Mouse (Mus musculus) embryonic facial prominence, embryonic 13.5 days (tissue): ENCODE data around the gene Map1lc3b. TPM values are rescaled to one million over a fixed set of nuclear protein-coding genes. Genes with fewer than 3 reads are reported as not detected.

Experiments
- ATAC-seq: fragments of 200-750 bp; cut with Nextera tagmentation; 2 replicates; pipeline ENCODE4 v1.8.0; 2017; ENCODE audit warnings: low read depth; ENCODE audit not compliant: insufficient number of reproducible peaks, insufficient read depth, low FRiP score, low TSS enrichment
- H3K27ac ChIP-seq: fragments of 300-500 bp; sonication (generic); 2 replicates; pipeline ENCODE4 v1.5.1; 2015; ENCODE audit warnings: moderate library complexity, mild to moderate bottlenecking, inconsistent platforms
- H3K27me3 ChIP-seq: fragments of 300-500 bp; sonication (generic); 2 replicates; pipeline ENCODE4 v1.6.1; 2015; ENCODE audit warnings: mild to moderate bottlenecking, inconsistent platforms
- H3K36me3 ChIP-seq: fragments of 300-500 bp; sonication (generic); 2 replicates; pipeline ENCODE4 v1.6.1; 2015; ENCODE audit warnings: mild to moderate bottlenecking, inconsistent platforms
- H3K4me1 ChIP-seq: fragments of 300-500 bp; sonication (generic); 2 replicates; pipeline ENCODE4 v1.6.1; 2015; ENCODE audit warnings: inconsistent platforms
- H3K4me2 ChIP-seq: fragments of 300-500 bp; sonication (generic); 2 replicates; pipeline ENCODE4 v1.6.1; 2015; ENCODE audit warnings: moderate library complexity, mild to moderate bottlenecking, inconsistent platforms
- H3K4me3 ChIP-seq: fragments of 300-500 bp; sonication (generic); 2 replicates; pipeline ENCODE4 v1.5.1; 2015; ENCODE audit warnings: mild to moderate bottlenecking, inconsistent platforms
- H3K9ac ChIP-seq: fragments of 300-500 bp; sonication (generic); 2 replicates; pipeline ENCODE4 v1.6.1; 2015; ENCODE audit warnings: mild to moderate bottlenecking, inconsistent platforms
- H3K9me3 ChIP-seq: fragments of 300-500 bp; sonication (generic); 2 replicates; pipeline ENCODE4 v1.6.1; 2016; ENCODE audit warnings: inconsistent platforms
- WGBS: fragments of 180-500 bp; shearing (Covaris S2); methylation state at CpG from one replicate; pipeline ENCODE4 v1.1.7; 2015; ENCODE audit warnings: mixed read lengths; 5-methylcytosine and 5-hydroxymethylcytosine counted together
- polyA plus RNA-seq: library from polyadenylated mRNA; unstranded; fragments of >200 nt; fragmentation: Nextera tagmentation; extraction: Ambion mirVana; gene quantifications from 2 replicates; pipeline ENCODE4 v1.2.1, GENCODE M21; 2015

The Map1lc3b gene
- polyA plus RNA-seq, 1 experiment from 2014 or later, result 206 TPM

- no peaks in the 10 kb centered on the region for H3K4me1 ChIP-seq
- no peaks in the 10 kb centered on the region for H3K27me3 ChIP-seq
- H3K36me3 ChIP-seq, result peaks cover 73% of the 10 kb centered on the region
- WGBS, result 90% methylated on average over 11 of the region's 11 CpGs
- H3K4me2 ChIP-seq, result no peak overlapping the region
- no peaks in the 10 kb centered on the region for H3K9me3 ChIP-seq
- H3K27ac ChIP-seq, result no peak overlapping the region
- no peak overlapping the region for H3K9ac ChIP-seq
- H3K4me3 ChIP-seq, result no peak overlapping the region
- no peak for ATAC-seq
Measured at GRCm38 (mm10) chr8:121557746-121558145, 32.4 kb upstream of the Map1lc3b start.

GRCm38 (mm10) chr8:121558538-121558937 is 31.6 kb upstream of the Map1lc3b start:
- Histone ChIP-seq H3K36me3 (peaks cover 68% of the 10 kb centered on the region), H3K9me3 (no peaks in the 10 kb centered on the region), H3K9ac (no peak overlapping the region), H3K4me1 (no peaks in the 10 kb centered on the region), H3K27me3 (no peaks in the 10 kb centered on the region), H3K27ac (no peak overlapping the region), H3K4me2 (no peak overlapping the region), H3K4me3 (no peak overlapping the region)
- ATAC-seq, result no peak
- 91% methylated on average over 16 of the region's 16 CpGs for WGBS

GRCm38 (mm10) chr8:121559801-121560200 is 30.4 kb upstream of the Map1lc3b start:
- H3K9me3 ChIP-seq, result no peaks in the 10 kb centered on the region

GRCm38 (mm10) chr8:121560432-121561100 is 29.6 kb upstream of the Map1lc3b start:
- H3K27ac ChIP-seq, result no peak overlapping the region
- WGBS, result 86% methylated on average over 7 of the region's 7 CpGs
- no peaks in the 10 kb centered on the region for H3K9me3 ChIP-seq
- H3K4me1 ChIP-seq, result no peaks in the 10 kb centered on the region
- no peak overlapping the region for H3K9ac ChIP-seq
- H3K4me2 ChIP-seq, result no peak overlapping the region
- peaks cover 66% of the 10 kb centered on the region for H3K36me3 ChIP-seq
- H3K27me3 ChIP-seq, result no peaks in the 10 kb centered on the region
- no peak overlapping the region for H3K4me3 ChIP-seq
- no peak for ATAC-seq

More at GRCm38 (mm10) chr8:121559801-121560200, 30.4 kb upstream of the Map1lc3b start:
- no peaks in the 10 kb centered on the region for H3K4me1 ChIP-seq
- no peak for ATAC-seq
- H3K4me2 ChIP-seq, result no peak overlapping the region
- H3K27ac ChIP-seq, result no peak overlapping the region
- WGBS, result 93% methylated on average over 12 of the region's 12 CpGs
- H3K9ac ChIP-seq, result no peak overlapping the region
- peaks cover 66% of the 10 kb centered on the region for H3K36me3 ChIP-seq
- no peaks in the 10 kb centered on the region for H3K27me3 ChIP-seq
- H3K4me3 ChIP-seq, result no peak overlapping the region

- H3K4me3 ChIP-seq, result no peak overlapping the region
- H3K4me2 ChIP-seq, result no peak overlapping the region
- H3K27ac ChIP-seq, result no peak overlapping the region
- H3K9me3 ChIP-seq, result no peaks in the 10 kb centered on the region
- no peak overlapping the region for H3K9ac ChIP-seq
- no peak for ATAC-seq
- H3K4me1 ChIP-seq, result no peaks in the 10 kb centered on the region
- WGBS, result 86% methylated on average over 16 of the region's 16 CpGs
- H3K36me3 ChIP-seq, result peaks cover 69% of the 10 kb centered on the region
- no peaks in the 10 kb centered on the region for H3K27me3 ChIP-seq
Measured at GRCm38 (mm10) chr8:121561636-121562345, 28.4 kb upstream of the Map1lc3b start.

- WGBS, result 77% methylated on average over 9 of the region's 9 CpGs
- H3K36me3 ChIP-seq, result peaks cover 65% of the 10 kb centered on the region
- no peaks in the 10 kb centered on the region for H3K27me3 ChIP-seq
- no peak overlapping the region for H3K9ac ChIP-seq
- no peak overlapping the region for H3K4me3 ChIP-seq
- no peaks in the 10 kb centered on the region for H3K9me3 ChIP-seq
- no peak for ATAC-seq
- no peak overlapping the region for H3K4me2 ChIP-seq
- no peak overlapping the region for H3K27ac ChIP-seq
- no peaks in the 10 kb centered on the region for H3K4me1 ChIP-seq
Measured at GRCm38 (mm10) chr8:121562941-121563351, 27.2 kb upstream of the Map1lc3b start.

- no peaks in the 10 kb centered on the region for H3K27me3 ChIP-seq
- no peak overlapping the region for H3K9ac ChIP-seq
- H3K4me1 ChIP-seq, result no peaks in the 10 kb centered on the region
- no peak overlapping the region for H3K27ac ChIP-seq
- ATAC-seq, result no peak
- no peak overlapping the region for H3K4me3 ChIP-seq
- H3K36me3 ChIP-seq, result peaks cover 57% of the 10 kb centered on the region
- WGBS, result 64% methylated on average over 6 of the region's 6 CpGs
- no peak overlapping the region for H3K4me2 ChIP-seq
- no peaks in the 10 kb centered on the region for H3K9me3 ChIP-seq
Measured at GRCm38 (mm10) chr8:121563701-121564100, 26.5 kb upstream of the Map1lc3b start.

- Histone ChIP-seq H3K9me3 (no peaks in the 10 kb centered on the region), H3K27ac (no peak overlapping the region), H3K27me3 (no peaks in the 10 kb centered on the region), H3K9ac (no peak overlapping the region), H3K4me3 (no peak overlapping the region), H3K4me1 (peaks cover 6% of the 10 kb centered on the region), H3K36me3 (peaks cover 29% of the 10 kb centered on the region), H3K4me2 (no peak overlapping the region)
- 70% methylated on average over 6 of the region's 6 CpGs for WGBS
- no peak for ATAC-seq
Measured at GRCm38 (mm10) chr8:121568321-121568720, 21.8 kb upstream of the Map1lc3b start.

- Histone ChIP-seq H3K9me3 (no peaks in the 10 kb centered on the region), H3K27me3 (no peaks in the 10 kb centered on the region), H3K4me1 (peaks cover 7% of the 10 kb centered on the region), H3K36me3 (peaks cover 13% of the 10 kb centered on the region), H3K4me3 (no peak overlapping the region), H3K9ac (no peak overlapping the region), H3K4me2 (no peak overlapping the region), H3K27ac (no peak overlapping the region)
- WGBS, result 83% methylated on average over 21 of the region's 21 CpGs
- no peak for ATAC-seq
Measured at GRCm38 (mm10) chr8:121570335-121570734, 19.8 kb upstream of the Map1lc3b start.

- no peak overlapping the region for H3K4me2 ChIP-seq
- 83% methylated on average over 17 of the region's 17 CpGs for WGBS
- no peak overlapping the region for H3K27ac ChIP-seq
- no peaks in the 10 kb centered on the region for H3K27me3 ChIP-seq
- no peaks in the 10 kb centered on the region for H3K9me3 ChIP-seq
- H3K36me3 ChIP-seq, result peaks cover 8% of the 10 kb centered on the region; the same call in 1 of the 2 replicates
- peaks cover 10% of the 10 kb centered on the region for H3K4me1 ChIP-seq
- ATAC-seq, result no peak
- H3K4me3 ChIP-seq, result no peak overlapping the region
- no peak overlapping the region for H3K9ac ChIP-seq
Measured at GRCm38 (mm10) chr8:121570801-121571200, 19.4 kb upstream of the Map1lc3b start.

- Histone ChIP-seq H3K27ac (no peak overlapping the region), H3K9ac (no peak overlapping the region), H3K4me2 (no peak overlapping the region), H3K4me3 (no peak overlapping the region), H3K36me3 (peaks cover 3% of the 10 kb centered on the region; the same call in 1 of the 2 replicates), H3K27me3 (no peaks in the 10 kb centered on the region), H3K4me1 (peaks cover 23% of the 10 kb centered on the region), H3K9me3 (no peaks in the 10 kb centered on the region)
- 67% methylated on average over 7 of the region's 7 CpGs for WGBS
- no peak for ATAC-seq
Measured at GRCm38 (mm10) chr8:121572121-121572520, 18.0 kb upstream of the Map1lc3b start.

- Histone ChIP-seq H3K27ac (no peak overlapping the region), H3K4me3 (no peak overlapping the region), H3K9ac (no peak overlapping the region), H3K27me3 (no peaks in the 10 kb centered on the region), H3K4me2 (no peak overlapping the region), H3K9me3 (no peaks in the 10 kb centered on the region), H3K4me1 (peaks cover 33% of the 10 kb centered on the region), H3K36me3 (peaks cover 3% of the 10 kb centered on the region; the same call in 1 of the 2 replicates)
- WGBS, result 54% methylated on average over 3 of the region's 3 CpGs
- no peak for ATAC-seq
Measured at GRCm38 (mm10) chr8:121573275-121573674, 16.9 kb upstream of the Map1lc3b start.
